Mouse (Mus musculus): ENCODE data around the gene Il2rb. TPM values are rescaled to one million over a fixed set of nuclear protein-coding genes. Genes with fewer than 3 reads are reported as not detected.

The Il2rb gene
- total and polyA plus RNA-seq, 2 experiments from 2014 or later = 0.19 to 0.38 TPM

- H3K4me1 ChIP-seq (ENCODE audit: insufficient read depth, low read length) = peaks cover 1% of the 10 kb centered on the region; the same call in 1 of the 2 replicates
- WGBS = 69% methylated on average over 3 of the region's 3 CpGs
- H3K9me3 ChIP-seq (ENCODE audit: low read length) = no peaks in the 10 kb centered on the region
- H3K4me2 ChIP-seq (ENCODE audit: low read depth, low read length, poor library complexity, severe bottlenecking) = no peak overlapping the region
- ATAC-seq (ENCODE audit: low FRiP score) = no peak
- no peak for DNase-seq (ENCODE audit: low spot score)
- no peak overlapping the region for H3K27ac ChIP-seq (ENCODE audit: low read depth, low read length)
- H3K27me3 ChIP-seq (ENCODE audit: insufficient read depth, low read length) = no peaks in the 10 kb centered on the region; the same call in 1 of the 2 replicates
- TF ChIP-seq CTCF (IDR thresholded peaks at IDR 0.05) = no peak
- no peak overlapping the region for H3K9ac ChIP-seq (replicated peaks; ENCODE audit: low read length, poor library complexity, severe bottlenecking)
- no peak overlapping the region for H3K4me3 ChIP-seq (ENCODE audit: low read depth, low read length)
- no peaks in the 10 kb centered on the region for H3K36me3 ChIP-seq (ENCODE audit: insufficient read depth, low read length)
Measured at GRCm38 (mm10) chr15:78541036-78541435, 46.0 kb upstream of the Il2rb start.

- no peak overlapping the region for H3K27ac ChIP-seq (ENCODE audit: low read depth, low read length)
- no peaks in the 10 kb centered on the region for H3K36me3 ChIP-seq (ENCODE audit: insufficient read depth, low read length)
- H3K27me3 ChIP-seq (ENCODE audit: insufficient read depth, low read length) = no peaks in the 10 kb centered on the region; the same call in 1 of the 2 replicates
- 31% methylated on average over 10 of the region's 10 CpGs for WGBS
- DNase-seq (ENCODE audit: low spot score) (no peak), ATAC-seq (ENCODE audit: low FRiP score) (no peak)
- no peaks in the 10 kb centered on the region for H3K9me3 ChIP-seq (ENCODE audit: low read length)
- TF ChIP-seq CTCF (IDR thresholded peaks at IDR 0.05) = no peak
- H3K4me1 ChIP-seq (ENCODE audit: insufficient read depth, low read length) = peaks cover 8% of the 10 kb centered on the region; the same call in 1 of the 2 replicates
- no peak overlapping the region for H3K4me2 ChIP-seq (ENCODE audit: low read depth, low read length, poor library complexity, severe bottlenecking)
- H3K9ac ChIP-seq (replicated peaks; ENCODE audit: low read length, poor library complexity, severe bottlenecking) = no peak overlapping the region
- H3K4me3 ChIP-seq (ENCODE audit: low read depth, low read length) = no peak overlapping the region
Measured at GRCm38 (mm10) chr15:78535723-78536421, 40.8 kb upstream of the Il2rb start.

DNA sequence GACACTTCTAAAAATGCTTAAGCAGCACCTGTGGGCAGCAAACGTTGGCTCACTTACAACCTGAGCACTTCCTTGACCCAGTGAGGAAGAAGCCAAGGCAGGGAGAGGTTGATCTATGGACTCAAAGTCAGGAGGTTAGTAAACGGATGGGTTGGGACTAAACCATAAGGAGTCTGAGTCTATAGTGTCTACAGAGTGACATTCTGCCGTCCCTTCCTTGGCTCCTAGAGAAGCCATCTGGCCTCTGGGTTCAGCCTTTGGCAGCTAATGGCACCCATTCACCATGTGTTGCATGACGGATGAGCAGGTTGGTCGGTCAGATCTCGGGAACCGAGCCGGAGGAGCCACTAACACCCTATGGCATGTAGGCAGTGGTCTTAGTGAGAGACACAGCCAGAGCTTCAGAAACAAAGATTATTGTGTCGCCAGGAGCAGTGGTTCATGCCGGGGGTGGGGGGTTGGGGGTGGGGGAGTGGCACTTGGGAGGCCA, 38.3 kb upstream of the Il2rb start:
- H3K4me2 ChIP-seq (ENCODE audit: low read depth, low read length, poor library complexity, severe bottlenecking) = no peak overlapping the region
- H3K36me3 ChIP-seq (ENCODE audit: insufficient read depth, low read length) = no peaks in the 10 kb centered on the region
- no peak overlapping the region for H3K9ac ChIP-seq (replicated peaks; ENCODE audit: low read length, poor library complexity, severe bottlenecking)
- ATAC-seq (ENCODE audit: low FRiP score) (no peak), DNase-seq (ENCODE audit: low spot score) (peak; percentile 59)
- 80% methylated on average over 10 of the region's 10 CpGs for WGBS
- no peak for TF ChIP-seq CTCF (IDR thresholded peaks at IDR 0.05)
- no peaks in the 10 kb centered on the region for H3K27me3 ChIP-seq (ENCODE audit: insufficient read depth, low read length)
- no peak overlapping the region for H3K4me3 ChIP-seq (ENCODE audit: low read depth, low read length)
- no peaks in the 10 kb centered on the region for H3K9me3 ChIP-seq (ENCODE audit: low read length)
- H3K27ac ChIP-seq (ENCODE audit: low read depth, low read length) = no peak overlapping the region
- peaks cover 15% of the 10 kb centered on the region; the same call in 1 of the 2 replicates for H3K4me1 ChIP-seq (ENCODE audit: insufficient read depth, low read length)

GRCm38 (mm10) chr15:78532566-78533345, 37.7 kb upstream of the Il2rb start:
- Histone ChIP-seq H3K9ac (replicated peaks; ENCODE audit: low read length, poor library complexity, severe bottlenecking) (no peak overlapping the region), H3K9me3 (ENCODE audit: low read length) (no peaks in the 10 kb centered on the region), H3K4me1 (ENCODE audit: insufficient read depth, low read length) (peaks cover 15% of the 10 kb centered on the region; the same call in 1 of the 2 replicates), H3K27me3 (ENCODE audit: insufficient read depth, low read length) (no peaks in the 10 kb centered on the region), H3K27ac (ENCODE audit: low read depth, low read length) (no peak overlapping the region), H3K36me3 (ENCODE audit: insufficient read depth, low read length) (no peaks in the 10 kb centered on the region), H3K4me3 (ENCODE audit: low read depth, low read length) (no peak overlapping the region), H3K4me2 (ENCODE audit: low read depth, low read length, poor library complexity, severe bottlenecking) (no peak overlapping the region)
- no peak for ATAC-seq (ENCODE audit: low FRiP score)
- TF ChIP-seq CTCF (IDR thresholded peaks at IDR 0.05) = no peak
- DNase-seq (ENCODE audit: low spot score) = no peak
- 79% methylated on average over 10 of the region's 10 CpGs for WGBS

GRCm38 (mm10) chr15:78531901-78532469, 36.9 kb upstream of the Il2rb start:
- ATAC-seq (ENCODE audit: low FRiP score) = peak; percentile 88
- Histone ChIP-seq H3K27ac (ENCODE audit: low read depth, low read length) (peak overlapping the region; percentile 70), H3K36me3 (ENCODE audit: insufficient read depth, low read length) (no peaks in the 10 kb centered on the region), H3K27me3 (ENCODE audit: insufficient read depth, low read length) (no peaks in the 10 kb centered on the region), H3K9ac (replicated peaks; ENCODE audit: low read length, poor library complexity, severe bottlenecking) (peak overlapping the region; percentile 48), H3K4me3 (ENCODE audit: low read depth, low read length) (no peak overlapping the region), H3K4me1 (ENCODE audit: insufficient read depth, low read length) (peaks cover 15% of the 10 kb centered on the region; the same call in 1 of the 2 replicates), H3K9me3 (ENCODE audit: low read length) (no peaks in the 10 kb centered on the region), H3K4me2 (ENCODE audit: low read depth, low read length, poor library complexity, severe bottlenecking) (peak overlapping the region; percentile 52)
- peak; percentile 94 for TF ChIP-seq CTCF (IDR thresholded peaks at IDR 0.05)
- peak; percentile 99 for DNase-seq (ENCODE audit: low spot score)
- under 1% methylated on average over 25 of the region's 25 CpGs for WGBS
